Mouse (Mus musculus) bone marrow macrophage, adult 2 months (primary cell): ENCODE data around the gene Med27.

Experiments
- CTCF ChIP-seq: IDR thresholded peaks from 2 replicates; pipeline ENCODE4 v1.5.1; 2012; ENCODE audit warnings: low read depth, mild to moderate bottlenecking, low read length, moderate library complexity
- POLR2A ChIP-seq: IDR thresholded peaks from 2 replicates; pipeline ENCODE4 v1.6.1; 2012; ENCODE audit warnings: mild to moderate bottlenecking, low read depth, low read length, borderline replicate concordance

GRCm38 (mm10) chr2:29574187-29574586 is 227.6 kb downstream of the Med27 start:
- TF ChIP-seq CTCF: no peak
- TF ChIP-seq POLR2A: no peak
